Mouse (Mus musculus) megakaryocyte, embryonic 14.5 days (primary cell): ENCODE results near the gene Kcnb1. TPM values are rescaled to one million over a fixed set of nuclear protein-coding genes. Genes with fewer than 3 reads are reported as not detected.

ENCODE experiments used
- H3K27me3 ChIP-seq: replicated peaks from 2 replicates; pipeline ENCODE3; 2012; ENCODE audit warnings: inconsistent platforms
- H3K36me3 ChIP-seq: replicated peaks from 2 replicates; pipeline ENCODE3; 2012; ENCODE audit warnings: low read length, inconsistent platforms, mixed read lengths
- H3K4me1 ChIP-seq: 2 replicates; pipeline ENCODE4 v1.6.1; 2012; ENCODE audit warnings: inconsistent platforms
- H3K4me3 ChIP-seq: replicated peaks from 2 replicates; pipeline ENCODE3; 2012; ENCODE audit warnings: moderate library complexity, mild to moderate bottlenecking, inconsistent platforms
- H3K9me3 ChIP-seq: 2 replicates; pipeline ENCODE4 v1.6.1; 2012; ENCODE audit warnings: inconsistent platforms
- FLI1 ChIP-seq: IDR thresholded peaks from 2 replicates; pipeline ENCODE4 v1.6.1; 2012; ENCODE audit warnings: low read length, inconsistent platforms, mixed read lengths
- GATA1 ChIP-seq: IDR thresholded peaks from 3 replicates; pipeline ENCODE4 v1.6.1; 2012; ENCODE audit warnings: mixed read lengths, low read length, inconsistent platforms, borderline replicate concordance
- polyA plus RNA-seq: library from polyadenylated mRNA; stranded (reverse); fragments of >175 nt; gene quantifications from 2 replicates; pipeline ENCODE4 v1.2.3, GENCODE M21; 2012; ENCODE audit warnings: low replicate concordance; ENCODE audit not compliant: insufficient read depth

Kcnb1 gene
- polyA plus RNA-seq, 1 experiment: 0.02 TPM

DNA sequence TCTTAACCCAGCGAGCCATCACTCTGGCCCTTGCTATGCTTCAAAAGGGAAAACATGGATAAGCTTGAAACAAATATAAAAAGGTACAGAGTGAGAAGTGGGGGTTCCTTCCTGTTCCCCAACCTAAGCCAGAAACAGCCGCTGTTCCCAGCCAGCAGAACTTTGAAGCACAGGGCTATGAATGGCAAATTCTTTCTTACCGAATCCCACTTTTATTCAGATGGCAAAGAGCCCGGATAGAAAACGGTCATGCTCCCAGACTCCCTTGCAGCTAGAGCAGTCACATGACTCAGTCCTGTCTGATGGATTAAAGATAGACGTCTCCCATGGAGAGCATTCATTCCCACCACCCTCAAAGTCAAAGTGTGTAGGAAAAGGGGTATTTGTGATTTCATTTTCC, 39.1 kb downstream of the Kcnb1 start:
- H3K4me1 ChIP-seq: peaks cover 7% of the 10 kb centered on the region; the same call in 1 of the 2 replicates
- H3K9me3 ChIP-seq: peaks cover 36% of the 10 kb centered on the region
- peaks cover 83% of the 10 kb centered on the region for H3K27me3 ChIP-seq
- TF ChIP-seq GATA1 (no peak), FLI1 (no peak)
- no peak overlapping the region for H3K4me3 ChIP-seq
- no peaks in the 10 kb centered on the region for H3K36me3 ChIP-seq

DNA sequence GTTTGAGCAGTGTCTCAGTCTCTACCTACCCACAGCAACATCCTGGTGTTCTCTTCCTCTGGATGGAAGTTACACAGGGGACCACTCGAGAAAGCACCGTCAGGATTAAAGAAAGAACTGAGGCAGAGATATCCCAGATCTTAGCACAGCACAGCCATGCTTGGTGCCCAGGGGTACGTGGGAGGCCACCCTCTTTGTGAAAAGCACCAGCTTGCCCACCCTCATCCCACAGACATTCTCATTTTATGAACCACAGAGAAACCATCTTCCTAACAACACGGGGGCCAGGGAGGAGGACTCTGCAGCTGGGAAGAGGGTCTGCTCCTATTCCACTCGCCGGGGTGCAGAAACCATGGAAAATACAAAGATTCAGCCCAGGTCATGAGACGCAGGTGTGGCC, 39.8 kb downstream of the Kcnb1 start:
- Histone ChIP-seq H3K4me1 (peaks cover 5% of the 10 kb centered on the region), H3K4me3 (no peak overlapping the region), H3K9me3 (peaks cover 36% of the 10 kb centered on the region), H3K27me3 (peaks cover 82% of the 10 kb centered on the region), H3K36me3 (no peaks in the 10 kb centered on the region)
- TF ChIP-seq FLI1 (no peak), GATA1 (no peak)

DNA sequence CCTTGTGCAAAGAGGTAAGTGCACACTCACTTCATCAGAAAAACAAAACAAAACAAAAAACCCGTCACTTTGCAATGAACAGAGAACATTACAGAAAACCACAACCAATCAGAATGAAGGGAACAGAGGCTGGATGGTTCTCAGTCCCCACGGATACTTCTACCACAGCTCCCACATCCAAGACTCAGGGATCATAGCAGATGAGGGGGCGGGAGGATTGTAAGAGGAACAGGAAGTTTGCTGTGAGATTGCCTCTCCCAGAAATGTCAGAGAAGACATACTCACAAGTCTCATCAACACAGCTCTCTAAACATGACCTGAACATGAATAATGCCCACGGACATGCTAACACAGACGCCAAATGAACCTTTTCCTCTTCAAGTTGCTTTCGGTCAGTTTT, 40.9 kb downstream of the Kcnb1 start:
- no peaks in the 10 kb centered on the region for H3K36me3 ChIP-seq
- no peak overlapping the region for H3K4me3 ChIP-seq
- peaks cover 36% of the 10 kb centered on the region for H3K9me3 ChIP-seq
- H3K4me1 ChIP-seq: peaks cover 7% of the 10 kb centered on the region
- TF ChIP-seq GATA1 (no peak), FLI1 (no peak)
- peaks cover 84% of the 10 kb centered on the region for H3K27me3 ChIP-seq

DNA sequence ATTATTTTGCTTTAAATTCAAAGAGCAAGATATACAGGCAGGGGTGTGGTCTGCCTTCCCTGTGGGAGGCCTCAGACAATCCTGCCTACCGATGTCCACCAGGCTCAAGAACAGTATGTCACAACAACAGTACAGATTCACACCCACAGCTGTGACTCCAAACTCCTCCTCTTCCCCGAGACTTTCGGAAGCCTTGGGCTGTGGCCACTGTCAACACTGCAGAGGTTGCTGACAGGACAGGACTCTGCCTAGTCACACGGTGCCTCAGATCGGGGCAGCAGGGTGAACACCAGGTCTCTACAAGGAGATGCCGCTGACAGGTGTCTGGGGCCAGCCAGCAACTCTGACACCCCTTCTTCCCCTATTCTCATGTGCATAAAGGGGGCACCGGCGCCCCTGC, 42.2 kb downstream of the Kcnb1 start:
- no peak for TF ChIP-seq GATA1
- no peak for TF ChIP-seq FLI1
- H3K27me3 ChIP-seq: peaks cover 79% of the 10 kb centered on the region
- H3K4me3 ChIP-seq: no peak overlapping the region
- H3K36me3 ChIP-seq: no peaks in the 10 kb centered on the region
- peaks cover 36% of the 10 kb centered on the region for H3K9me3 ChIP-seq
- peaks cover 7% of the 10 kb centered on the region for H3K4me1 ChIP-seq

DNA sequence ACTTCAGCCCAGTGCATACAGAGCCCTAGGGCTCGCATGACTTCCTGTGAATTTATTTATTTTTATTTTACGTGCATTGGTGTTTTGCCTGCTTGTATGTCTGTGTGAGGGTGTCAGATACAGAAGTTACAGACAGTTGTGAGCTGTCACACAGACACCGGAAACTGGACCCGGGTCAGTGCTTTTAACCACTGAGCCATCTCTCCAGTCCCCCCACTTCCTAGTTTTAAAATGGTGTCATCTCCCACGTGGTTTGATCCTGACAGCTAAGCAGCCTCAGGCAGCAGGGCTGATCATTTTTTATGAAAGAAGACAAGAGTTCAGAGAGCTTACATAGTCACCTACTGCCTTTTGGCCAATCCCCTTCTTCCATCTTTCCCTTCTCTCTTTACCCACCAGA, 44.1 kb downstream of the Kcnb1 start:
- Histone ChIP-seq H3K9me3 (peaks cover 31% of the 10 kb centered on the region), H3K27me3 (peaks cover 75% of the 10 kb centered on the region), H3K4me1 (peaks cover 23% of the 10 kb centered on the region), H3K36me3 (no peaks in the 10 kb centered on the region), H3K4me3 (no peak overlapping the region)
- TF ChIP-seq GATA1 (no peak), FLI1 (no peak)

DNA sequence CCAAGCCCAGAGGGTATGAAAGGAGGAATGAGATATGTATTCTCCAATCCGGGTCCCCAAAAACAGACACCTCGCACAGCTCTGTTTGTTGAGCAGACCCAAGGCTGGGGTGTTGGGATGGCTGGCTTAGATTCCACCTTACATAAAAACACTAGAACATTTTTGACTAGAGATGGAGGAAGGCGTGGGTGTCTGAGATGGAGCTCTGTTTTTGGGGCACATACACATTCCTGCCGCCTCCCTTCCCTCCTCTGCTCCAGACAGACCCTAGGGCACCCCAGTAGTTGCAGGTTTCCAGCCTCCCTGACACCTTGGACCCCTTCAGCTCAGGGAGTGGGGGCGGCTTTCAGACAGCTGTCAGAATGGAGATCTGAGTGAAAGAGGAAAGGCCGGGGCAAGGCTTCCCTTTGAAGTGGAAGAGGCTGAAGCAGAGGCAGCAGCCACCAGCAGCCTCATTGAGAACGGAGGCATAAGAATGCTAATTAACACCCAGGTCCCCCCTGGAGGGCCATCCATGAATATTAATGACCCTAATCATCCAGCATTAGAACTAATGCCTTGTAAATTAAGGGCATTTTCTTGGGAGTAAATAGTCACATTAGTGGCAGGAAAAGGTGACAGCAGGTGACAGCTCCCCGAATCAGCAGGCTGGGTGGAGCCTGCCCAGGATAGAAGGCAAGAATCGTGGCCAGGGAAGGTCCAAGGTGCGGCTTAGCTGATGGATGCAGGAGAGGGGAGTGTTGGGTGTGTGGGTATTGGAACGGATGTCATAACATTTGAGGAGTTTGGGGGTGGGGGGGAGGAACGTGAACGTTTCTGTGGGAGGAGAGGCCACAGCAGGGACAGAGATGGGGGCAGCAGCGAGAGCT, 45.3 kb downstream of the Kcnb1 start:
- H3K27me3 ChIP-seq: peaks cover 74% of the 10 kb centered on the region
- no peaks in the 10 kb centered on the region for H3K36me3 ChIP-seq
- H3K4me1 ChIP-seq: peaks cover 32% of the 10 kb centered on the region
- TF ChIP-seq FLI1: no peak
- no peak for TF ChIP-seq GATA1
- no peak overlapping the region for H3K4me3 ChIP-seq
- peaks cover 20% of the 10 kb centered on the region for H3K9me3 ChIP-seq

DNA sequence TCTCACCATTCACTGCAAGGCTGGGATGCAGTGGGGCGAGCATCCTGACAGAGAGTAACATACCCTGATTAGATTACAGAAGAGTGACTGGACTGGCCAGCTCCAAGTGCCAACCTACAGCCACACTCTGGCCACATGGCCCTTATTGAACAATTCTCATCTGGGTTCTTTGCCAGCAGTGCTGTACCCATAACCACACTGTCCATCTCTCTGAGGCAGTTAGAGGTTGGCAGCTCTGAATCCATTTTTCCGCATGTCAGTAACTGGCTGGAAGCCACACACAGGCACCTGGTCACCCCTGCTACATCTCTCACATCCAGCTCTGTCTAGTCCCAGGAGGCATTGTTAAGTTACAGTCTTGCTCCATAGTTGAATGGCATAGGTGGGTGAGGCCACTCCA, 46.0 kb downstream of the Kcnb1 start:
- peaks cover 77% of the 10 kb centered on the region for H3K27me3 ChIP-seq
- TF ChIP-seq FLI1: no peak
- no peak for TF ChIP-seq GATA1

DNA sequence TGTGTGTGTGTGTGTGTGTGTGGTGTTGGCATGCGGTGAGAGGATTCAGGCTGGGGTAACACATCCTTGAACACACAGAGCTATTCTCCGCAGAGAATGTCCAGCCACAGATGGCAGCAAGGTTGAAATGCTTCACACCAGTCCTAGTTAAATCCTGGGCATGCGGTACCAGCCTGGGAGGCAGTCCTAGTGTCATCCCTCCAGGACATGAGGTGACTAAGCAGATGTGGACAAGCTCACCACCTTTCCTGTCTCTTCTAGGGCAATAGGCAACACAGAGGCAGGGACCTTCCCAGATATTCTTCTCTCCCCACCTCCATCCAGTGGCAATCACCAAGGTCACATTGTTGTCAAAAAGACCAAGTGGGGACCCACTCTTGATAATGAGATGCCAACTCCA, 47.7 kb downstream of the Kcnb1 start:
- H3K4me1 ChIP-seq: peaks cover 37% of the 10 kb centered on the region
- no peaks in the 10 kb centered on the region for H3K36me3 ChIP-seq
- peak overlapping the region; percentile 8 for H3K4me3 ChIP-seq
- no peak for TF ChIP-seq FLI1
- no peak for TF ChIP-seq GATA1
- H3K27me3 ChIP-seq: peaks cover 79% of the 10 kb centered on the region
- H3K9me3 ChIP-seq: no peaks in the 10 kb centered on the region

More for the DNA sequence above, 46.0 kb downstream of the Kcnb1 start:
- peaks cover 13% of the 10 kb centered on the region for H3K9me3 ChIP-seq
- H3K36me3 ChIP-seq: no peaks in the 10 kb centered on the region
- H3K4me1 ChIP-seq: peaks cover 37% of the 10 kb centered on the region
- no peak overlapping the region for H3K4me3 ChIP-seq

DNA sequence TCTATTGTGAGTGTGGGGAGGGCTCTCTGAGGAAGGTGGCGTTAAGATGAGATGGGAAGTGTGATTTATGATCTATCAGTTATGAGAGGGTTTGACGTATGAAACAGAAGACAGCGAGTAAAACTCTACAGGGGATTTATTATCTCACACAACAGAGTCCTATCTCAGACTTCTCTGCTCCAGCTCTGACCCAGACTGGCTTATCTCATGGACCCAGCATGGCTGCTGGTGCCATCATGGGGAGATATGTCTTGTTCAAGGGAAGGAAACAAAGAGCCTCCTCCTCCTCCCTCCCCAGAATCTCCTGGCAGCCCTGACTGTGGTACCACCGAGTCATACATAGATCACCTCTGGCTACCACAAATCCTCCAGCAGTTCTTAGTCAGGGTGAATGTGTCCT, 48.1 kb downstream of the Kcnb1 start:
- no peak overlapping the region for H3K4me3 ChIP-seq
- H3K27me3 ChIP-seq: peaks cover 82% of the 10 kb centered on the region
- H3K4me1 ChIP-seq: peaks cover 37% of the 10 kb centered on the region
- H3K9me3 ChIP-seq: no peaks in the 10 kb centered on the region
- H3K36me3 ChIP-seq: no peaks in the 10 kb centered on the region
- TF ChIP-seq FLI1 (no peak), GATA1 (no peak)

DNA sequence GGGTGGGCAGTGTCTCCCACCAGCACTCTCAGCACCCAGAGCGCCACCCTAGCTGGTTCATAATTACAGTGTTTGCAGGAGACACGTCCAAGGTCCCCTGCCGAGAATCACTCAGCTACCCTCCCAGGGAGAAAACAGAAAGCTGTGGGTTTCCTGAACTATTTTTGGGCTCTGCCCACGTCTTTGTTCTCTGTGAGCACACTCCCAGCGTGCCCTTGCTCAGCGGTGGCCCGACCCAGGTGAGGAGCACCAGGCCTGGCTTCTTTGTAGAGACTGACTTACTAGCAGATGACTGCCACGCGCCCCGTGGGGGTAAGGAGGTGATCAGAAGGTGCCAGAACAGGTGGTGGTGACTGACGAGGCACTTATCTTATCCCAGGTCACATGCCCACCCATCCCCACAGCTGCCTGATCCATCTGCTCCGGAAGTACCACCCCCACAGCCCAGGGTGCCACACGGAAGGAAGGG, 50.1 kb downstream of the Kcnb1 start:
- peaks cover 30% of the 10 kb centered on the region for H3K4me1 ChIP-seq
- H3K9me3 ChIP-seq: no peaks in the 10 kb centered on the region
- no peaks in the 10 kb centered on the region for H3K36me3 ChIP-seq
- no peak for TF ChIP-seq FLI1
- TF ChIP-seq GATA1: no peak
- H3K27me3 ChIP-seq: peaks cover 84% of the 10 kb centered on the region
- H3K4me3 ChIP-seq: peak overlapping the region; percentile 73
